Mouse (Mus musculus): Measurements from ENCODE around the gene Tlk2.

Gene Tlk2

DNA sequence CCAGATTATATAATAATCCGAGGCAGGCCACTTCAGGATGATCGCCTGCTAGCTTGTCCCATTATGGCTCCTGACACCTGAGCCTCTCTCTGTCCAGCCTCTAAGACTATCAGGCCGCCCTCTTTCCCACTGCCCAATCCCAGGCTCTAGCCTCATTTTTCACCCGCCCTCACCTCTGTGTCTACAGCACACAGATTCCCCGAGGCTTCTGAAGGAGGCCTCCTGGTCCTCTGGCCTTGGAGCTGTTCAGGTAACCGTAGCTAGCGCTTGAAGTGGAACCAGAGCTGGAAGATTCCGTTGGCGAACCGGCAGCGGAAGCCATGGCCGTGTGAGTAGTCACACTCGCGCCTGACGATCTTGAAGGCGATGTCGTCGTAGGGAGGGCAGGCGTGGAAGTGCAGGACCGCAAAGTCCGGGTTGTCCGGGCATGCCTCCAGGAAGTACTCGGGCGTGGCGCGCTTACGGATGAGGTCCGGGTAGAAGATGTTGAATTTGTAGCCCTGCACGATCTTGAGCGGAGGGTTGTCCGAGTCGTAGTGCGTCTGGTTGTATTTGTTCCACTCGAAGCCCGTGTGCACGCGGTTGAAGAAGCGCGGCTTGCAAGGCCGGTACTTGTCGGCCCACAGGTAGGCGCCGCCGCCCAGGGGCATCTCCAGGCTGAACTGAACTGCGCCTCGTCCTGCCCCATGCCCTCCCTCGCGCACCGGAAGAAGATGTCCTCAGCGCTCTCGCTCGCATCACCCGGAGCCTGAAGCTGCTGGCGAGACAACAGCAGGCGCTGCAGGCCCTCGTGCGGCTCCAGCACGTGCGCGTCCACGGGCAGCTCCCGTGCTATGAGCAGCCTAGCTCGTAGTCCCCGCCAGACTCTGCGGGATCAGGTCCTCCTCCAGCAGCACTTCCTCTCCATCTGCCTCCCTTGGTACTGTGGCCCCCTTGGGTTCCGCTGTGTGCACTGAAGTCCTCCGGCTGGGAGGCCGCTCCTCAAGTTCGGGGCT lies 13.8 kb upstream of the Tlk2 start:
- no peak for DNase-seq

DNA sequence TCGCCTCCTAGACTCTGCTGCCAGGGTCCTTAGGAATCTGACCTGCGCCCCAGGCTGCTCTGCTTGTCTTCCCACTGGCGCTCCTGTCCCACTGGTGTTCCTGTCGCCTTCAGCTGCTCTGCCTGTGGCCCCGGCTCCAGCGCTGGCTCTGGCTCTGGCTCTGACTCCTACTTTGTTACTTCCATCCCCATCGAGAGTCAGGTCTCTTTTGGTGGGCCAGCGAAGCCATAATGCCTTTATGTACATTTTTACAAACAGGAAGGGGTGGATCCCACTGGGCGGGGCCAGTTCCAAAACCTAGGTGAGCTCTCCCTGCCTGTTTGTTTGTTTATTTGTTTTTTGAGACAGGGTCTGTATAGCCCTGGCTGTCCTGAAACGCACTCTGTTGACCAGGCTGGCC lies 11.8 kb upstream of the Tlk2 start:
- DNase-seq: no peak

DNA sequence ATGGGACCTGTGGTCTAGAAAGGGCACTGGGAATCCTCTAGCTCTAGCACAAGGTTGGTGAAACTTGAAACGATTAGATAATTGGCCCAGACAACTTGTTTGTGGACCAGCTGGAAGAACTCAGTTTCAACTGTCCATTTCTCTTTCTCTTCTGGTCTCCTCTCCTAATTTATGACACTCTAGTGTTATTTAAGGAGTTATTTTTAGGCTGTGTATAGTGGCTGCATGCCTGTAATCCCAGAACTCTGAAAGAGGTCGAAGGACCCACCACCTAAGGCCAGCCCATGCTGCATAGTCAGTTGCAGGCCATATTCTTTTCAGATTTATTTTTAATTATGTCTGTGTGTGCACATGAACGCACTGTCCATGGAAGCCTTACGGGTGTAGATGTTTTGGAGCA lies 916 bp downstream of the Tlk2 start:
- no peak for DNase-seq

DNA sequence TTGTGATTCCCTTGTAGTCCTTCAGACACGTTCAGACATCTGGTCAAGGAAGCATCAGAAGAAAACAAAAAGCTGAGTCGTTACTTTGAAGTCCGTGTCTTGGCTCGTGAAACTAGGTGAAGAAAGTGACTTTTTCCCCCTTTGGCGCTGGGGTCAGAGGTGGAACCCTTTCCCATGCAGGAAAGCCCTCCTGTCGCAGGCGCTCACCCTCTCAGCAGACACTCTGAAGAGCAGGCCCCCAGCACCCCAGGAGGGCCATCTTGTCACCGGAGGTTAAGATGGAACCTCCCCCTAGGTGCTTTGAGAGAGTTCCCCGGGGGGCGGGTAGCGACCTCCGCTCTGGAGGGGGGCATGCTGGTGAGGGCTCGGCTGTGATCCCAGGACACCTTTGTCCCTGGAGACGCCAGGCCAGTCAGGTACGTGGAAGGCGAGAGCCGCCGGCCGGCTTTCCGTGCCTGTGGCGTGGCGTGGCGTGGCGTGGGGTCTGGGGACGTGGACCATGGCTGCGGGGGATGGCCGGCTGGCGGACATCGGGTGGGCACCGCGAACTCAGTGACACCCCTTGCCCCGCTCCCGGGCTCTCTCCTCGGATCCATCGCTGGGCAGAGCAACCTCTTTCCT lies 2.0 kb downstream of the Tlk2 start:
- DNase-seq: peak; percentile 62

DNA sequence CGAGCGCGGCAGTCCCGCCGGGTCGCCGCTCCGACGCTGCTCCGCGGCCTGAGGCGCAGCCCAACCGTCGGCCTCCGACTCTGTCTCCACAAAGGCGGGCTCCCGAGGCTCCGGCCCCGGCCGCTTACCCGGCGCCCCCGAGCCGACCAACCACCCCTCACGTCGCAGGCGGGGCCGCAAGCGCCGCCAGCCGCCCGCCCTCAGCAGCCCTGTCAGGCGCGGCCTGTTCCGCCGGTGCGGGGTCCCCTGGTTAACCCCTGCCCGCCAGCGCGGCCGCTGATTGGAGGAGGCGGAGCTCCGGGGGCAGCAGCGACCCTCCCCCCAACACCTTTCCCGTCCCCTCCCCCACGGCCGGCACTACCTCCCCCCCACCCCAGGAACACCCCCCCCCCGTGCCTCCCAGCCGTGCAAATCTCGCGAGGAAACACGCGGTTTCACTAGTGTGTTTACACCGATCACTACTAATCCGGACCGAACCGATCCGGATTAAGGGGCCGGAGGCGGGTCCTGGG lies 2.6 kb downstream of the Tlk2 start:
- DNase-seq: peak; percentile 95

DNA sequence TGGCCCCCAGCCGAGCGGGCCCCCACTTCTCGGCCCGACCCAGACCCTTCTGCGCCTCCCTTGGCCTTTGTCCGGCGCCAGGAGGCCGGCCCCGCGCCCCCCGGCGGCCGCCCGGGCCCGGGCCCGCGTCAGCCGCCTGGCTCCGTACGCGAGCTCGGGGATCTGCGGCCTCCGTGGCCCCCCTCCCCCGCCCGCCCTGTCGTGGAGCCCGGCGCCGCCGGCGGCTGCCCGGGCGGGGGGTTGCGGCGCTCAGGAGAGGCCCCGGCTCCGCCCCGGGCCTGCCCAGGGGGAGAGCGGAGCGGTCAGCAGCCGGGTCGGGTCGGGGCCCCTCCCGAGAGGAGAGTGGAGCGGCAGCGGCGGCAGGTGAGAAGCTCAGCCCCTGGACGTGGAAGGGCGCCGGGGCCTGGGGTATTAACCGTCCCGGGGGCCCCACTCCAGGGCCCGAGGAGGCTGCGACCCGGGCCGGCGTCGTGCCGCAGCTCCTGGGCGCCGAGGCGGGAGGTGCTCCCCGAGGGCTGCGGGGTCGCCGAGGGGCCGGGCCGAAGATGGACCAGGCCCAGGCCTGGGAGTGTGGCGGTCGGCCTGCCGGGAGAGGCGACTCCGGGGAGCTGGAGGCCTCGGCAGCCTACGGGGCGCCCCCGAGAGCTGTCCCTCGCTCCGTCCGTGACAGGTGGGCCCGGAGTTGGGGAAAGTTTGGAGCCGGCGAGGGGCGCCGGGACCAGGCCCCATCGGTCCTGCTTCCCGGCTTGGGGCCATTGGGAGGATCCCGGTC lies 3.3 kb downstream of the Tlk2 start:
- peak; percentile 58 for DNase-seq

GRCm38 (mm10) chr11:105182461-105182855 lies 3.9 kb downstream of the Tlk2 start:
- DNase-seq: no peak

- no peak for DNase-seq
These were observed 6.1 kb downstream of the Tlk2 start for GRCm38 (mm10) chr11:105184678-105185077.

DNA sequence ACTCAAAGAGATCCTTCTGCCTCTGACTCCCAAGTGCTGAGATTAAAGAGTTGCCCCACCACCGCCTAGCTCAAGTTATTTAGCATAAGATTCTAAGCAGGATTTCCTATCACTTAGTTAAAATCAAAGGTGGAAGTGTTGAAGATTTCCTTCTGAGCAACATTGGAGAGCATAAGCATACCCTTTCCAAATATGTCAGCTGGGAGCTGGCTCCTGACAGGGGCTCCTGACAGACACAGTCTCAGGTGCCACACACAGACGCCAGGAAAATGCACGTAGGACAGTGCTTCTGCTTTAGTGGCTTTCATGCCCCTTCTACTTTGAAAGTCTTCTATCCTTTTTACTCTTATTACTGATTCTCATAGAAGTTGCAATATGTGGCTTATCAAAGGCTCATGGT lies 13.6 kb downstream of the Tlk2 start:
- no peak for DNase-seq

DNA sequence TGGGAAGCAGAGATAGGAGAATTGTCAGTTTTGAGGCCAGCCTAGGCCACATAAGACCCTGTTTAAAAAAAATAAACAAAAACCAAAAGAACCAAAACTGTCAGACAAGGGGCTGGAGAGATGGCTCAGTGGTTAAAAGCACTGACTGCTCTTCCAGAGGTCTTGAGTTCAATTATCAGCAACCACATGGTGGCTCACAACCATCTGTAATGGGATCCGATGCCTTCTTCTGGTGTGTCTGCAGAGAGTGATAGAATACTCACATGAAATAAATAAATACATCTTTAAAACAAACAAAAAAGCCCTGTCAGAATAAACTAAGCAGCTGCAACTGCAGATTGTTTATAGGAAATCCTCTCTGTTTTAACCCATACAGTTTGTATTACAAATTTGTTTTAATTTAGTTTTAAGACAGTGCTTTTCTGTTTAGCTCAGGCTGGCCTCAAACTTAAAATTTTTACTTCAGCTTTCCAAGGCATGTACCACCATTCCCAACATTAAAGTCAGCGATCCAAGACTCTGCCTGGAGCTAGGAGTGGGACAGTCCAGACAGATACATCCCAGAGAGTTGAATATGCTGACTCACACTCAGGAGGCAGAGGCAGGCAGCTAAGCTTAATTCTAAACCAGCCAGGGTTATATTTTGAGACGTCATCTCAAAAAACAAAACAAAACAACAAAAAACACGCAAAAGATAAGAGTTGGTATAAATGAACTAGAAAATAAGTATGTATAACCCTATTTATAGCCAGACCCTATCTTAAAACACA lies 18.5 kb downstream of the Tlk2 start:
- DNase-seq: no peak

- DNase-seq: peak; percentile 52
These were observed 23.8 kb downstream of the Tlk2 start for GRCm38 (mm10) chr11:105202403-105202802.

DNA sequence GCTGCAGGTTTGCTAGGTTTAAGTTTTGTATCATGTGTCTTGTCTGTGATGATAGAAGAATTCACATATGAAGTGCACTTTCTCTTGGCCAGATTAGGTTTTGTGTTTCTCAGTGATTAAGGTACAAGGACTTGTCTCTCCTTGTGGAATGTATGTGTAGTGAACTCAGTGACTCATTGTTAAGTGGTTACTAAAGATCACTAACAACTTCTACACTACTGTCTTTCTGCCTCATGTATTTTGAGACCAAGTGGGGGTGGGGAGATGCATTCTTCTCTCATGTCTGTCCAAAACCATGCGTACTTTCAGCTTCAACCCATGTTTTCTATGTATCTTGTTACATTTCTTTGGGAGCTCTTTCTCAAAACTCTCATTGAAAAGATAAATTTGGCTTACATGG lies 31.4 kb downstream of the Tlk2 start:
- DNase-seq: no peak

DNA sequence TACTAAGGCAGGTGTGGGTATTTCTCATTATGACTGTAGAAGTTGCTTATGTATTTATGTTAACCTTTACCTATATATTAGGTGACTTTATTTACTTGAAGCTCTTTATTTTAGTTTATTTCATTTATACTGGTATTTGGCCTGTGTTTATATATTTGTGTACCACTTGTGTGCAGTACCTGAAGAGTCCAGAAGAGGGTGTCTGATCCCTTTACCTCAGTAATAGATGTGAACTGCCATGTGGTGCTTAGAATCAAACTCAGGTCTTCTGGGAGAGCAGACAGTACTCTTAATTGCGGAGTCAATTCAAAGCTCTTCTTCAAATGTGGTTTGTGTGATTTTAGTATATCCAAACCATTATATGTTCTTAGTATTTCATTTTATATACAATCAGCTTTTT lies 35.6 kb downstream of the Tlk2 start:
- no peak for DNase-seq

- no peak for DNase-seq
These were observed 39.2 kb downstream of the Tlk2 start for GRCm38 (mm10) chr11:105217771-105218170.

- DNase-seq: no peak
These were observed 55.9 kb downstream of the Tlk2 start for GRCm38 (mm10) chr11:105234501-105234900.

DNA sequence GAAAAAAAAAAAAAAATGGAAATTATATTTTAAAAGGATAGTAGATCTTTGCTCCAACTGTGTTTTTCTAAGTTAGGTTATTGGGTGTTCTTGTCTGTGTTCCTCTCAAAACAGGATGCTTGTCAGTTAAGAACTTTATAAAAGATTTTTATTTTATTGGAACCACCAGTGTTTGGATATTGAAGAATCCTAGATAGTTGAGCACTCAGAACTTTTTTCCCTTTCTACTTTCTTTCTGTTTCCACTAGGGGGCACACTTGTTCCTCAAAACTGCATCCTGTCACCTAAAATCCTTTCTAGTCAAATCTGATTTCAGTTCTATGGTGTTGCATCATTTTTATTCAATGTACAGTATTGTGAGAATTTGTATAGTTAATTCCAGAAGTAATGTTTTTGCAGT lies 62.4 kb downstream of the Tlk2 start:
- DNase-seq: no peak

DNA sequence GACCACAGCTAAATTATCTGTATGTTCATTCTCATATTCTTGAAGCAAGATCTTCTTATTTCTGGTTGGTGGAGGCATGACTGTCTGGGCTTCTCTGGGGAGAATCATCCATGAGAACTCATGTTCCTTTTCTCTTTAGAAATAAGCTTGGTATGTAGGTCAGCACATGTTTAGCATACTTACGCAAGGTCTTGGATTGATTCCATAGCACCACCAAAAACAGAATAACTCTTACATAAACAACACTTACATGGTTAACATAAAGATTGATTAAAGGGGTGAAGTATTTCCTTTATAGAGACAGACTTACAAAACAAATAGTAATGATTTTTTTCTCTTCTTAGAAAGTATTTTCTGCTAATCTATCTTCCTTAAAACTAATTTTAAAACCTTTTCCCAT lies 67.8 kb downstream of the Tlk2 start:
- no peak for DNase-seq

- DNase-seq: no peak
These were observed 68.2 kb downstream of the Tlk2 start for GRCm38 (mm10) chr11:105246785-105247184.

DNA sequence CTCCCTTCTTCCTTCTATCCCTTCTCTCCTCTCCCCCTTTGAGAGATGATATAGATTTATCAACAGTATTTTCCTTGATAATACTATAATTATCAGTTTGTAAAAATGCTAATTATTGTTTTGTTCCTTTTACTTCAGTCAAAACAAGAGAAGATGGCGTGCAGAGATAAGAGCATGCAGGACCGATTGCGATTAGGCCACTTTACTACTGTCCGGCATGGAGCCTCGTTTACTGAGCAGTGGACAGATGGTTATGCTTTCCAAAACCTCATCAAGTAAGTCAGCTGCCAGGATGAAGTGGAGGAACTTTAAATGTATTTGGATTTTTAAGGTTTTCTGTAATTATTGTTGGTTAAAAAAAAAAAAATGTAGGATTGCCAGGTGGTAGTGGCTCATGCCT lies 68.7 kb downstream of the Tlk2 start:
- no peak for DNase-seq

DNA sequence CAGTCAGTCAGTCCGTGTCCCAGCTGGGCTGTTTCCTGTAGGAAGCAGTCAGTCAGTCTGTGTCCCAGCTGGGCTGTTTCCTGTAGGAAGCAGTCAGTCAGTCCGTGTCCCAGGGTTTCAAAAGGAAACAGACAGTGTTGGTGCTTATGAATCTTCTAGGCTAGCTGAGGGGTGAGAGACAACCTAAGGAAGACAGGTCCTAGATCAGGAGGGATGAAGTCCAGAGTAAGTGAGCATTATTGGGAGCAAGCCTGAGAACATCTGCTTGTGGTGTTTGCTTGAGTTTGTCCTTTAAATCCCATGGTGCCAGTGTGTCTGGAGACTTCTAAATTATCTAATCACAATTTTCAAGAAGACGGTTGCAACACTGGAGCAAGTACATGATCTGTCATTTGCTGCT lies 81.1 kb downstream of the Tlk2 start:
- DNase-seq: no peak

- DNase-seq: no peak
These were observed 82.5 kb downstream of the Tlk2 start for GRCm38 (mm10) chr11:105261116-105261515.

DNA sequence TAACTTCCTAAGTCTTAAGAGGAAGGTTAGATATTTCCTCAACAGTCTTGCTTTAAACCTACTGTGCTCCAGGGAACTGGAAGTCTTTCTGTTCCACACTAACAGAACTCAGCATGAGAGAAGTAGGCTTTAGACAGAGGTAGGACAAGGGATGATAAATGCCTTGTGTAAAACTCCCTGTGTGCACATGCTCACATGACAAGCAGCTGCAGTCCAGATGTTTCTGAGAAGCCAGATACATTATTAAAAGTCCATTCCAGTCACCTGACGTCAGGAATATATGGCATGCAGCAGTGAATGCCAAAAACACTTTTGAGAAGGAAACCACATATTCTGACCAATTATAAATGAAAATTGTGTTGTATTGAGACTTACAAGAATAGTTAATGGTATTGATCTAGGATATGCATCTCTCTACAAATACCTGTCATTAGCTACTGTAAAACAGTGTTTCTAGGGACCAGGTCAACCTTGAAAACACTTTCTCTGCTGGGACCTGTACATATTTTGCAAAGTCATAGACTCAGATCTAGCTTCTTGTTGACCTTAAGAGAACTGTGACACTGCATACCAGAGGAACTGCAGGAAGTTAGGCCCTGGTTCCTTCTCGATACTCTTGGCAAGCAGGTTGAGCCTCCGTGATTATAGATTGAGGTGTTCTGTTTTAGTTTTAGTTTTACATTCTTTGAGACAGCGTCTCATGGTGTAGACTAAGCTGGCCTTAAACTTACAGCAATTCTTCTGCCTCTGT lies 83.2 kb downstream of the Tlk2 start:
- no peak for DNase-seq
